Mouse (Mus musculus) C2C12 (cell line): ENCODE measurements around the gene Tet1.
"Not testable (repeated sequence)": the region's sequence is repeated elsewhere in the genome, so short reads cannot be mapped to it uniquely, and the experiment has no call there.

Source experiments
- CTCF ChIP-seq: IDR thresholded peaks from one replicate; pipeline ENCODE4 v1.5.1; 2011; ENCODE audit not compliant: control insufficient read depth, insufficient read depth, insufficient read length
- MAX ChIP-seq: IDR thresholded peaks from one replicate; pipeline ENCODE4 v1.6.1; 2011; ENCODE audit warnings: mild to moderate bottlenecking, control low read depth
- MYOD1 ChIP-seq: IDR thresholded peaks from one replicate; pipeline ENCODE4 v1.6.1; 2011; ENCODE audit warnings: low read depth; ENCODE audit not compliant: control insufficient read depth, insufficient read length
- MYOG ChIP-seq: IDR thresholded peaks from one replicate; pipeline ENCODE4 v1.6.1; 2011; ENCODE audit not compliant: control insufficient read depth, insufficient read length; ENCODE audit errors: extremely low read depth
- USF1 ChIP-seq: IDR thresholded peaks from one replicate; pipeline ENCODE4 v1.6.1; 2011; ENCODE audit warnings: low read depth, mild to moderate bottlenecking, control low read depth, moderate library complexity

- not testable (repeated sequence) for TF ChIP-seq CTCF, MAX, USF1, MYOD1, MYOG
Measured at GRCm38 (mm10) chr10:62781776-62782175, 127.0 kb downstream of the Tet1 start.
